Mouse (Mus musculus) adrenal gland, adult 2 months (tissue): ENCODE results near the gene Mpzl1. TPM values are rescaled to one million over a fixed set of nuclear protein-coding genes. Genes with fewer than 3 reads are reported as not detected.

Experiments used
- DNase-seq: peaks from one replicate; pipeline ENCODE4 v3.0.0; 2021
- polyA plus RNA-seq: library from polyadenylated mRNA; depleted of rRNA; stranded (reverse); fragments of >200 nt; gene quantifications from 2 replicates; pipeline ENCODE4 v1.2.3, GENCODE M21; 2012
- total RNA-seq, 2 experiments: library from RNA; stranded (reverse); gene quantifications; 2 replicates each; pipeline ENCODE4 v1.2.3; 2021

The Mpzl1 gene
- total and polyA plus RNA-seq, 3 experiments, result 12.8 to 21.5 (median 14.1) TPM

DNA sequence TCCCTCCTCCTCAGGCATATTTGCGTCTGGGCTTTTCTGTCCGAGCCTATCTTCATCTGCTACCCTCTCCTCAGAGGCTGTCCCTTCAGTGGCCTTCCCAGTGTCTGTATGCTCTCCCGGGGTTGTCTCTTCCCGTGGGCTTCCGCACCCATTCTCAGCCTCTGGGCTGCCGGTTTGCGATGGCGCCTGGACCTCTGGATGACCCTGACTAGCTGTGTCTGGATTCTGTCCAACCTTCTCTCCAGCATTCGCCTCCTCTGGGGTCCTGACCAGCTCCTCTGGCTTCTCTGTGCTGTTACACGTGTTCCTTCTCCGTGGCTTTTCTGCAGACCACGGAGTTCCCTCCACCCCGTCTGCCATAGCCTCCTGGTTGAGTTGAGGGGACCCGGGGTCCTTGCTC is 21.1 kb upstream of the Mpzl1 start:
- DNase-seq, result no peak

DNA sequence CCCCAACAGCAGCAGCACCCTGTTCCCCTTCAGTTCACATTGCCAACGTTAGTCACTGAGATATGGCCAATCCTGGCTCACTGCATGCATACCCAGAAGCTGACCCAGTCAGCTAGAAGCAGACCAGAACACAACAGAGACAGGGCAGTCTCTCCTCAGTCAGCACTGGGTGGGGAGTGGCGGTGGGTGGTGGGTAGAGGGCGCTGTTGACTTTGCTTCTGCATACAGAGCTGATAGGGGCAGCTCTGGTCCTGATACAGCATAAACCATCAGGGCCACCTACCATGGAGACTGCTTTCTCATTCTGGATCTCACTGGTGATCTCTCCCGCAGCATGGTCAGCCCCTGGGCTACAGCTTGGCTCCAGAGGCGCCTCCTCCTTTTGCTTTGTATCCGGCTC is 20.7 kb upstream of the Mpzl1 start:
- peak; percentile 42 for DNase-seq

DNA sequence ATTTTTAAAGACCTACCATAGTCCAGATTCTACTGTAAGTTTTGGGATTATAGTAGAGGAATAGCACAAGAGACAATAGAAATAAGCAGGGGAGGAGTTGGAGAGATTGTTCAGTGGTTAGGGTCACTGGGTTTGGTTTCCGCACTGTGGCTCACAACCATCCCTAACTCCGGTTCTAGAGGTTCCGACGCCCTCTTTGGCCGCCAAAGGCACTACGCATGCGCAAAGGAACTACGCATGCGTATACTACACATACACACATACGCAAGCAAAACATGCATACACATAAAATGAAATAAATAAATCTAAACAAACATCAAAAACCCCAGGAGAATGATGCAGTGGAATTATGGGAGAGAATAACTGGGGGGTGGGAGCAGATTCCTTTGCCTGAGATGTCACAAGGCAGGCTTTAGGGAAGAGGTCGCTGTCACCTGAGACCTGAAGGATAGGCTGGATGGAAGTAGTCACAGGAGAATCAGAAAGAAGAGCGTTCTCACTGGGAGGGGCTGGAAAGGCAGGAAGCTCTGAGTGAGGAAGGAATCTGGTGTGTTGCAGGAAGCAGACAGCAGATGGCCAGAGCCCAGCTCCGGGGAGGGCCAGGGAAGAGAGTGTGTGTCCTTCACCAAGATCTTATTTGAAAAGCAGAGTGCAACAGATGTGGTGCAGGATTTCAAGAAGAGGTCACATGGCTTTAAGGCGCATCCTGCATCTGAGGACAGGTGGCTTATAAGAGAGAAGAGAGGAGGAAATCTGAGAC is 19.0 kb upstream of the Mpzl1 start:
- DNase-seq, result peak; percentile 32

DNA sequence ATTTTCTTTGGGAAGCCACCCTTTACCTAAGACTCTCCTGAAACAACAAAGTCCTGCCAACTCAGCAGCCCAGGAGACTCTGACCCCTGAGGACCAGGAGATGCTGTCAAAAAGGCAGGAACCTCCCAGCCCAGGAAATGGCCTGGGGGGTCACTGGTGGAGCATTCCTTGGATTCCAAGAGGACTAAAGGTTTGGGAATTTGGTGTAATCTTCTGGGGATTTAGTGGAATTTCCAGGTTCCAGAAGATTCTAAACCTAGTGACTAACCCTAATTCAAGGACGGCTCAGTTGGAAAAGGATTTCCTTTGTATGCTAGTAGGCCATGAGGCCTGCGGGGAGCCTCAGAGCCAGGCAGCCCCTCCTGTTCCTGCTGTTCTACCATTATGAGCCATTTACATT is 18.2 kb upstream of the Mpzl1 start:
- DNase-seq, result peak; percentile 39

DNA sequence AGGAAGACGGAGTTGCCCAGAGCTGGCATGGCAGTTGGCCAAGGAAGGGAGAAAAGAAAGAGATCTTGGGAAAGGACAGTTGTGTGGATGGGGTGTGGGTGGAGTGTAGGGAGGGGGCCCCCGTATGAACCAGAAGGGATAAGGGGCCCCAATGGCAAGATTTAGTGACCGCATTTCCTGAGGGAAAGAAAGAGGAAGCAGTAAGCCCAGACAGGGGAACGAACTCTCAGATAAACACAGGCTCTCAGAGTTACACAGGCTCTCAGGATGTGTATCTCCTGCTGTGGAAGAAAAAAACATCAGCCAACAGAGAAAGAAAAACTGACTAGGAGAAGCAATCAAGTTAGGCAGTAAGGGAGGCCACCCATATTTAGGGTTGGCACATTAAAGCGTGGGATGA is 16.8 kb upstream of the Mpzl1 start:
- DNase-seq, result no peak

DNA sequence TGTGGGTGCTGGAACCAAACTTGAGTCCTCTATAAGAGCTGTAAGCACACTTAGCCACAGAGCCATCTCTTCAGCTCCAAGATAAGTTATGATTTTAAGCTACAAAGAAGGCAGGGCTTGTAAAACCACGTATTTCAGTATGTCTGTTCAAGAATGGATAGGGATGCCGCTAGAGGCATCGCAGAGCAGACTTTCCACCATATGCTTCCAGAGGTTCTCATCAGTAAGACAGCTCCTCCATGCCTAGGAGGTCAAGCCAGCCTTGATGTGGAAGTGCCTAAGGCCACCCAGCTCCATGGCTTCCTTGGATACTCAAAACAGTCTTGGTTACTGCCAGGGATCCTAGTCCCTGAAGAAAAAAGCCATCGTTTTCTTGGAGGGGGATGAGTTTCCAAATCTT is 10.8 kb upstream of the Mpzl1 start:
- no peak for DNase-seq

DNA sequence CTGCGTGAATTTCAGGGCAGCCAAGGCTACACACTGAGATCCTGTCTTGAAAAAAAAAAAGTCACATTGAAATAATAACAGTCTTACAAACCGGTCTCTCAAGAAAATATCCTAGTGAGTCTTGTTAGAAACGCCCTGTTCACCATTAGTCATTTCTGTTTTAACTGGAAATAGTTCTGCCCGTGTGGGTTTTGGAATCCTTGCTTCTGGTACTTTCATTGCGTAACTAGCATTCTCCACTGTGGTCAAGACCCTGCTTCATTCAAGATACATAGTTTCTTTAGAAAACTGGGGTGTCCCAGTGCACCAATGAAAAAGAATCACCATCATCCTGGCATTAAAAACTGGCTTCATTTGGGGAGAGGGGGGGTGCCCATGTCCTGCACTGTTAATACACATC is 9.4 kb upstream of the Mpzl1 start:
- no peak for DNase-seq

DNA sequence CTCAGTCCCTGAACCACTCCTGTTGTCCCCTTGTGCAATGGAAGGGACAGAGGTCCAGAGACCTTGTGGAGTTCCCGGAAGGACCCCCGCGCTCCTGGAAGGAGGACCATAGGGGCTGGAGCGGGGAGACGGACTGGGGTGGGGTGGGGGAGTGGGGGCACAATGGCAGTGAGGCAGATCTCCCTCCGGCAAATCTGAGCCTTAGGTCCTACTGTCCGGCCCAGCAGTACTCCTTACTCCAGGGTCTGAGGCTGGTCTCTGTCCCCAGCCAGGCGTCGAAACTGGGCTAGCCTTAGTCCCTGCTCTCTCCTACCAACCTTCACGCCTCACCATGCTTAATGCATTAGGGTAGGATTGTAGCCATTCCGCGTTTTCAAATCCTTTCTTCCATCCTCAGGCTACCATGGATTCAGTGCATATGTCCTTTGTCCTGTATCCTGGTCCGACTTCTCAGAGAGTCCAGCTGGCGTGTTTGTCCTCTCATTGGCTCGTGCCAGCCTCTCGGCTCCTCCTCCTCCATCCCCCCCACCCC is 8.5 kb upstream of the Mpzl1 start:
- peak; percentile 73 for DNase-seq

DNA sequence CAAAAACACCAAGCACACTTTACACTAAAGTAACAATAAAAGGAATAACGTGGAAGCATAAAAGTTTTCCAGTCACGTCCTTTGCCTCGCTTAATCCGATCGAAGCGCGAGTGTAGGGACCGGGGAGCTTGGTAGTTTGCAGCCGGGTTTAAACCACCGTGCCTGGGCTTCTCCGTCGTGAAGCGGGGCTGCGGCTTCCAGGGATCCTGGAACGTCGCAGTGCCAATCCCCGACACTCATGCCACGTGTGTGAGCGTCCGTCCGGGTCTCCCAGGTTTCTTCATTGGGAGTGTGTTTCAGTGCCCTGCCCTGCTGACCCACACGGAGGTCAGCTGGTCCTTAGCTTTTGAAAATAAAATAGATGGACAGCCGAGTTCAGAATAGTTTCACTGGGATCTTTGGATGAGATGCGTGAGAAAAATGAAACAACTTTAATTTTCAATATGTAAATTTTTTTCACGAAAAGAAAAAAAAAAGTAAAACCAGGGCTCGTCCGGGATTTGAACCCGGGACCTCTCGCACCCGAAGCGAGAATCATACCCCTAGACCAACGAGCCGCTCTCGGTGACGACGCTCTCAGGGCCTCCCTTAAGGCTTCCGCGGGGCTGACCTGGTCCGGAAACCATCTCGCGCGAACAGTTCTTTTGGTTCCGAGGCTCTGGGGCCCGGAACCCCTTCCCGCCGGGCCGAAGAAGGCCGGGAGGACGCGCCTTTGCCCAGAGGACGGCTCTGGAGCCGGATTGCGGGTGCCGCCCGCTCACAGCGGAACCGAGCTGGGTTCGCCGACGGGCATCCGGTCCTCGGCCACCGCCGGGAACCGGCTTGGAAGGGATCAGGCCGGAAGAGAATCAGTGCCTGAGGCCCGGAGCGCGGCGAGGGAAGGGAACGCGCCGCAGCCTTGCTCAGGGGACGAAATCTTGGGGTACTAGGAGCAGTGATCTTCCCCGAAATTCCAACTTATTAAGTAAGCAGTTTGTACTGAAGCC is 7.7 kb upstream of the Mpzl1 start:
- peak; percentile 95 for DNase-seq

DNA sequence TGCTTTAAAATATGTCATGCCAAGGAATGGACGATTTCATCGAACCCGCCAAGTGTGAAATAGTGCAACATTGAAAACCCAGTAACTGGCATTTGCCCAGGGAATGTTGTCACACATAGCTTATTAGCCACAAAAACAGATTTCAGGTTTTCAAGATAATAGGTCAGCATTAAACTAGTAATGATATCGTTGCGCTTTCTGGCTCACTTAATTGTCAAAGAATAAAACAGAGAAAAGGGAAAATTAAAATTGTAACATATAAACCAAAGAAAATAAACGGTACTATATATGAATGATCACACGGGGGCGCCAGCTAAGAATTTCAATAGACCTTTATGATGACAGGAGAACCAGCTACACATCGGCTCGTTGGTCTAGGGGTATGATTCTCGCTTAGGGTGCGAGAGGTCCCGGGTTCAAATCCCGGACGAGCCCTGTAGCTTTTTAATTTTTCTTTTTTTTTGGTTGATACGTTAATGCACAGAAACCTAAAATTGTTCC is 7.0 kb upstream of the Mpzl1 start:
- DNase-seq, result peak; percentile 76

DNA sequence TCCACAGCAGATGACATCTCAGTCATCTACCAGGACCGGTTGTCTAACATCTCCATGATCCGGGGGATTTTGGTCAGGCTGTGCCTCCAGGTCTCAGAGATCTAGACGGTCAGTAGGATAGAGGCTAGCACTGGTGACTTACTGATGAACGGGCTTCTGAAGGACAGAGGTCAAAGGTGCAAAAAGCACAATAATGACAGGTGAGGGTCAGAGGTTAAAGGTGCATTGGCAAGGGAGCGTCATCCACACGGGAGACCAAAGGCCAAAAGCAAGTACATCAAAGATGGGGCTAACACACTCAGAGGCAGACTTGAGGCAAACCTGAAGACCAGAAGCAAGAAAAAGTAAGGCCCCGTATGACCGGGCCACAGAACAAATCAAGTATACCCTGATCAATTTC is 2.0 kb upstream of the Mpzl1 start:
- no peak for DNase-seq

DNA sequence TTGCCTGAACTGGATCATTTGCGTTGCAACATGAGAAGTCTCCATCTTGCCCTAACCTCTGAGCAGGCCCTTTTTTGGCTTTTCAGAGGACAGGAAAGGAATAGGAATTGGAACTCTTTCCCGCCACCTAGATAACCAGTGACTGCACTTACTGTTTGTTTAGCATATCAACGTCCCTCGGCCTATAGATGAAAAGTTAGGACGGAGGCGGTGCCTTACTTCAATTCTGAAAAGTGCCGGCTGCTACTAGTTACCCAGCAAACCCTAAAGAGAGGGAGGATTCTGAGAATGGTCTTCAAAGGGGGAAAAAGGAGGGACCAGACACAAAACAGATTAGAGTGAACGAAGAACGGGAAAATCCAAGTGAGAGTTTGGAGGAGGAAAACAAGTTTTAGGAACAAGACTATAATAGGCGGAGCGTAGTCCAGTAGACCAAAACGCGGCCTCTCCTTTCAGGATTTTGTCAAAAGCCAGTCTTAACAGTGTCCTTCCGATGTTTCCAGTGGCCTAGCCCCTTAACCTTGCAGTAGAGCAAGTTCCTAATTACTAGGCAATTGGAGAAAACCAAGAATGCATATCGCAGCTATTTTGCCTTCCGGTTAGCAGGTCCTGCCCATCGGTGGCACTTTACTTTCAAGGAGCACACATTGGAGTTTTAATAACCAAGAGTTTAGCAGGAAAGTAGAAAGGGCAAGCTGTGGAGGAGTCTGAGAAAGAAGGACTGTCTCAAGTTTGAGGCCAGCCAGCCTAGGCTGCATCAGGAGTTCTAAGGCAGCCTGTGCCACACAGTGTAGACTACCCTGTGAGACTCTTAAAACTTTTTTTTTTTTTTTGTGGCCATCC is 938 bp upstream of the Mpzl1 start:
- no peak for DNase-seq

DNA sequence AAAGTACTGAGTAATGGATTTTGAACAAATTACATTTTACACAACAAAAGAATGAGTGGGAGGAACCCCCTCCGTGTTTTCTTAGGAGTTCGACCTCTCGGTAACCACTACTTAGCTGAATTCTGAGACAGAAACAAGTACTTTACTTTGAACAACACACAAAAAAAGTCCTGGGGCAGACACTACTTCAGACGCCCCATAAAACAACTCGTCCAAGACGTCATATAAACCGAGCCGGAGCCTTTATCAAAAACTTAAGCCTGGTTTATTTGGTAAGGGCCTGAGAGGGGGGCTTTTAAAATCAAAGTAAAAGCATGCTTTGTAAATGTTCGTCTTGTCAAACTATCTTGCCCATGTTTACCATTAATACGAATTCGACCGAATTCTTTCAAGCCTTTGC is 993 bp downstream of the Mpzl1 start:
- no peak for DNase-seq

DNA sequence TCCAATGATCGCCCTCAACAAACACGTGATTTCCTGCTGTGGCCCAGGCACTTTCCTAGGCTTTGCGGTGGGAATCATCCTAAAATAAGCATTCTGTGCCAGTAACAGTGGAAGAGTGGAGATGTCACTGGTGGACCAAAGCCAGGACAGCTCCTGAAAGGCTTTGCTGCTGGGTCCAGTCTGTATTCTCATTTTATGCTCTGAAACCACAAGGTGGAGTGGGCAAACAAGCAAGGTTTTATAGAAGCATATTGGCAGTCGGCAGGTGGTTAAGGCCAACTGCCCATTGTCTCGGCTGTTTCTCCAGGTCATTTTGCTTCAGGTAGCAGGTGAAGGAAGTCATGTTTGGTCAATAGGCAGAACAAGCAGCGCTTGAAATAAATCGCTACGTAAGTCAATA is 3.2 kb downstream of the Mpzl1 start:
- DNase-seq, result no peak

DNA sequence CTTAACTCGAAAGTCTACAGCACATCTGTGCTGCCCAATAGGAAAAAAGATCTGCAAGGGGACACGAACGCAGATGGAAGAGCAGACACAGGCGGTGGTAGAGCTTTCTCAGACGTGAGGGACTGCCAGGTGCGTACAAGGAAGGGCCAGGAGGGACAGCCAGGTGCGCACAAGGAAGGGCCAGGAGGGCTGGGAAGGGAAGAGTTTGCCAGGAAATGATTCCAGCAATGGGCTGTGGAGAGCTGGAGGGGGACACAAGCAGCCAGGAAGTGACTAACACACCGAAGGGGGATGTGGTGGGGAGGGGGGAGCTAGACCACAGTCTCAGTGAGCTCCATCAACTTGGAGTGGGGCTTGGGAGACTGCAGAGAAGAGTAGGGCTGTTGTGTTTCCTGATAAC is 4.4 kb downstream of the Mpzl1 start:
- no peak for DNase-seq

DNA sequence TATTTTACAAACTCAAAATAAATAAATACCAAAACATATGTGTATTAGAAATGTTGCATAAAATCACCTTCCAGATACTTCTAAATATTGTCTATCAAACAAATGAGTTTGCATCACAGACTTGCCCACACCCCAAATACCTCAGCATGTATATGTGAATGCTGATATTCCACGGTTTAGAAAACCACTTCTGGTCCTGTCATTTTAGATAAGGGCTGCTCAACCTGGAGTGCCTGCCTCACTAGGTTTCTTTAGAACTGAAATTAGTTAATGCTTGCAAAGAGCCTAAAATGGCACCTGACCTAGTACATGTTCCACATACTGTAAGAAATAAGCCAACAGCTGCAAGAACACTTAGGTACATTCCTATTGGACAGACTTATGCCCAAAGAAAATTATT is 5.7 kb downstream of the Mpzl1 start:
- DNase-seq, result no peak

DNA sequence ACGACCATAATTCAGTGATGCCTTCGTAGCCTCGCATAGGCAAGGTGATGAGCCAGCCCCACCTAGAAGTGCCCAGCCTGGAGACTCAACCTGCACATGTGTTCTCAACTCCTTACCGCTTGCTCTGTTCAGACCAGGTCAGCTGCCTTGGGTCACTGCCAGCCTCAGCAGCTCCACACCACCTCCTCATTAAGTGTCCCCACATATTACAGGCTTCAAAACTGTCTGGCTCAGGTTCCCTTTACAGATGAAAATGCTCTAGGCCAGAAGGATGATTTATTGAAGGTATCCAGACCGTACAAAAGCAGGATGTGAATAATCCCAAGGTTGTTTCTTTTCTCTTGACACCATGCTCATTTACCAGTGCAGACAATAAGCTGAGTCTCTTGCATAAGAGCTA is 8.4 kb downstream of the Mpzl1 start:
- DNase-seq, result no peak

DNA sequence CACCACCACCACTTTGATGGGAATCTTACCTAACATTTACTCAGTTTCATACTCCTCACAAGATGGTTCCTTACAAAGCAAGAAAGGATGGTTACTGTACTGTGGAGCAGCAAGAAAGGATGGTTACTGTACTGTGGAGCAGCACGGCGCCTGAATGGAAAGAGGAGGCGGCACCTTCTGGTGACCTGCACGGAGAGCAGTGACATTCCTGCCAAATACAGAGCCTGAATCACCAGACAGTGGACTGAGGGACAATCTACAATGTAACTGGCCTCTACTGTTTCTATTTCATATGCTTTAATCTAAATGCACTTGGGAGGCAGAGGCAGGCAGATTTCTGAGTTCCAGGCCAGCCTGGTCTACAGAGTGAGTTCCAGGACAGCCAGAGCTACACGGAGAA is 9.3 kb downstream of the Mpzl1 start:
- no peak for DNase-seq

DNA sequence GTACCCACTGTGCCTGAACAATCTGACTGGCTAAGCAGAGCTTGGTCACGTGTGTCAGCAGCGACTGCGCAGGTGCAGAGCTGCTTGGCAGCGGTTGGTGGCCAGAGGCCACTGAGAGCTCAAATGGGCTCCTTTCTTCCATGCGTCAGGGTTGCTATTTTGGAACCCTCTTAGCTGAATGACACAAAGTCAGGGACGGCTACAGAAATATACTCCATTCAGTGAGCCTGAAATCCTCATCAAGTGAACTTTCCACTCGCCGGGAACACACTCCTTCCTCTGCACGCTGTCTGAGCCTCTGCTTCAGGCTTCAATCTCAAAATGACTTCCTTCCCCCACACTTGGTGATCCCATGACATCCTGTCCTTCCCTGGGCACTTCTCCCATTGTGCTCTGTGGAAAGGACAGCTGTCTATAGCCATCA is 16.1 kb downstream of the Mpzl1 start:
- DNase-seq, result peak; percentile 51

DNA sequence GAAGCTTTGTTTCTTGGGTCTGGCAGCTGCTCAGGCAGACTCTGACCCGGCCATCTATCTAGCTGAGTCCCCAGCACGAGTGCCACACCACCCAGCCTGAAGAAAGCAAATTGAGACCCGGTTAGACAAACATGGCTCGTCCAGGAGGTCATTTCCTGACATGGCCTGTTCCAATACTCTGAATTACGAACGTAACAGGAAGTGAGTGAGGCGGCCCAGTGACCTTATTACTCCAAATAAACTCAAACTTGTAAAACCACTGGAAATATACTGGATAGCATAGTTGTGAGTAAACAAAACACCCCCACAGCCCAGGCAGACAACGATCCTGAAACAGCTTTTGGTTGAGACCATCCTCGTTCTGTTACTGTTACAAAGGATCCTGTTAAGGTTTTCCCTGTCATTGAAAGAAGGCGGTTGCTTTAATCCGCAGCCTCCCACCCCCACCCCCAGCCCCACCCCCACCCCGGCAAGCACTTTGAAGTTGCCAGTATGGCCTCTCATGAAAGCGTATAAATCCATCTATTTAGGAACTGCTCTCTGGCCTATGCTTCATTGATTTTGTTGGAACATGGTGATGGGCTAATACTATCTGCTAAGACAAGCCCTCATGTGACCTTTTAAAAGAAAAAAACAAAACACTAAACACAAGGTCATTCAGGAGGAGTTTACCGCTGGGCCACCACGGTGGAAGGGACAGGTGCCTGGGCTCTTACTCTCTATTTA is 17.0 kb downstream of the Mpzl1 start:
- DNase-seq, result peak; percentile 64

DNA sequence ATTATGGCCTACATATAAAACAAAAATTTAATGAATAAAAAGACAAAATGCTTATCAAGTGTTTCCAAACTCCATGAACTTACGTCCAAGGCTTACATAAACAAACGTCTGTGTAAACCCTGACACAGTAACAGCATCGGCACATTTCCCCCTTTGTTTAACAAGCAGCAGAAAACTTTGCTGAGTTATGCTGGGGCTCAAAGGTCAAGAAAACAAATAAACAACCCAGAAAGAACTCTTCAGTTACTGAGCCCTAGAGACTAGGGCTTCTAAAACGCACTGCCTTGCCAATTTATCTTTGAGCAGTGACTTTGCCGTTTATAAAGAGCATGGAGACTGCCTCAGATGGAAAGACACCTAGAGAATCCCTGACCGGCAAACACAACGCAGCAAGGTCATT is 17.7 kb downstream of the Mpzl1 start:
- no peak for DNase-seq
